Mouse (Mus musculus) hindbrain, embryonic 11.5 days (tissue): ENCODE data around the gene 2310033P09Rik. TPM values are rescaled to one million over a fixed set of nuclear protein-coding genes. Genes with fewer than 3 reads are reported as not detected.
A peak's percentile ranks its signal among the peaks of the same experiment; 100 is the strongest.

Experiments
- ATAC-seq: fragments of 200-750 bp; cut with Nextera tagmentation; 2 replicates; pipeline ENCODE4 v1.8.0; 2017; ENCODE audit warnings: mild to moderate bottlenecking, moderate TSS enrichment, moderate library complexity; ENCODE audit not compliant: low FRiP score
- DNase-seq: peaks from one replicate; pipeline ENCODE4 v3.0.0-alpha.2; 2015; ENCODE audit warnings: low spot score
- H3K27ac ChIP-seq: fragments of 300-500 bp; sonication (generic); 2 replicates; pipeline ENCODE4 v1.5.1; 2014; ENCODE audit warnings: mild to moderate bottlenecking, low read depth, low read length
- H3K27me3 ChIP-seq: fragments of 300-500 bp; sonication (generic); 2 replicates; pipeline ENCODE4 v1.6.1; 2014; ENCODE audit warnings: mild to moderate bottlenecking, low read length, moderate library complexity, mixed read lengths; ENCODE audit not compliant: control insufficient read depth, insufficient read depth
- H3K36me3 ChIP-seq: fragments of 300-500 bp; sonication (generic); 2 replicates; pipeline ENCODE4 v1.6.1; 2014; ENCODE audit warnings: mild to moderate bottlenecking, low read length, moderate library complexity, mixed read lengths; ENCODE audit not compliant: control insufficient read depth, insufficient read depth
- H3K4me1 ChIP-seq: fragments of 300-500 bp; sonication (generic); replicated peaks from 2 replicates; pipeline ENCODE4 v1.6.1; 2014; ENCODE audit warnings: low read length, mixed read lengths; ENCODE audit not compliant: control insufficient read depth, insufficient read depth
- H3K4me2 ChIP-seq: fragments of 300-500 bp; sonication (generic); replicated peaks from 2 replicates; pipeline ENCODE4 v1.6.1; 2014; ENCODE audit warnings: mild to moderate bottlenecking, low read depth, low read length
- H3K4me3 ChIP-seq: fragments of 300-500 bp; sonication (generic); 2 replicates; pipeline ENCODE4 v1.5.1; 2014; ENCODE audit warnings: low read depth, low read length
- H3K9ac ChIP-seq: fragments of 300-500 bp; sonication (generic); 2 replicates; pipeline ENCODE4 v1.6.1; 2014; ENCODE audit warnings: low read depth, low read length
- H3K9me3 ChIP-seq: fragments of 300-500 bp; sonication (generic); 2 replicates; pipeline ENCODE4 v1.6.1; 2016; ENCODE audit warnings: low read length; ENCODE audit not compliant: control insufficient read depth
- WGBS: fragments of 180-500 bp; shearing (Covaris S2); extraction: QIAGEN DNeasy Blood & Tissue Kit; methylation state at CpG from one replicate; pipeline ENCODE4 v1.1.7; 2014; 5-methylcytosine and 5-hydroxymethylcytosine counted together
- polyA plus RNA-seq: library from polyadenylated mRNA; unstranded; fragments of >200 nt; fragmentation: Nextera tagmentation; extraction: Ambion mirVana; gene quantifications from 2 replicates; pipeline ENCODE4 v1.2.1, GENCODE M21; 2014

The 2310033P09Rik gene
- polyA plus RNA-seq, 1 experiment from 2014 or later = 40.9 TPM

DNA sequence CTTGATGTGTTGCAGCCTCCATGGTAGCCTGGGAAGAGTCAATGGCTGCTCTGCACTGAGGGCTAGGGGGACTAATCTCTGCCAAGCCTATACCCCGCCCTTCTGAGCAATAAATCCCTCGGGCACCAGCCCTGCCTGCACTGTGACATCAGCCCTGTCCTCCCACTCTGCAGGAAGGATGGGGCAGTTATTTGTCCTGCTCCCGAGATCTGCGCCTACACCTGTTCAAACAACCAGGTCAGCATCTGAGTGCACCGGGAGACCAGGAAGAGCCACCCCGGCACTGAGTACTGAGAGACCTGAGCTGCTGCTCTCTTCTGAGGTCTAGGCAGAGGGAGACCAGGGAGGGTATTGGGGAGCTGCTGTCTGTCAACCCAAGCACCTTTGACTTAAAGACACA lies 20.4 kb upstream of the 2310033P09Rik start:
- no peak for ATAC-seq
- no peak overlapping the region for H3K4me2 ChIP-seq
- WGBS = 84% methylated on average over 6 of the region's 6 CpGs

DNA sequence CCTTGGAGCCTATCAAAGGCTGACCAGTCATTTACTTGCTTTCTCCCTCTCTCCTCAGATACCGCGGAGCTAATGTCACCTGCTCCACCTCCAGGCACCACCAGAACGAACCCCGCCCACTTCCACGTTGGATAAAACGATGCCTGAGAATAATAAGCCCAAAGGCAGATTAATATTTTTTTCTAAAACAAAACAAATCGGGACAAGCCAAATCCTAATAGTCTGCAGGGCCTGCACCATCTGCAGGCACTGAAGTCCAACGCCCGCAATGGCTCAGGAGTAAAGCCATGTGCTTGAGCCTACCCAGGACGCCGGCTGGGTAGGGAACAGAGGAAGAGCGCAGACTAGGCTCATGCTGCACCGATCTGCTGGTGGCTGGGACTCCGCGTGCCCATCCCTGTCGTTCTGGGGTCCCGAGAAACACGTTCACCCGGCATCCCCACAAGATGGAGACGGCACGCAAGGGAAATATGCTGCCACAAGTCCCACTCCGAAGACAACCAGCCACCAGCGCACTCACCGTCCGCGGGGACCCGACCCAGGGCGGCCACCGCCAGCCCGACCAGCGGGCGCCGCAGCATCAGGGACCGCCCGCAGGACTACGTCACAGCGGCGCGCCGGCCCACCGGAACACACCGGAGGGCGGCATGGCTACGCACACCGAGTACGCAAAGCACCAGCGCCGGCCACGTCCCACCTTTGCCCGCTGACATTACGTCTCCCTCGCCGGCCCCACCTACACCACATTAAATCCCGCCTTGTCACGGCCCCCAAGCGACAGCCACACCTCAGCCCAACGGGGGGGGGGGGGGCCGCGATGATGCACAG lies 16.7 kb upstream of the 2310033P09Rik start:
- WGBS = under 1% methylated on average over 58 of the region's 59 CpGs
- no peaks in the 10 kb centered on the region for H3K9me3 ChIP-seq
- ATAC-seq = peak; percentile 94

More for the DNA sequence above, 20.4 kb upstream of the 2310033P09Rik start:
- 0 out of 2 replicates have a peak, but pooled peaks cover 3% of the 10 kb centered on the region for H3K4me1 ChIP-seq
- H3K27me3 ChIP-seq = no peaks in the 10 kb centered on the region
- no peak for DNase-seq
- H3K9me3 ChIP-seq = no peaks in the 10 kb centered on the region
- no peaks in the 10 kb centered on the region for H3K36me3 ChIP-seq
- H3K4me3 ChIP-seq = no peak overlapping the region
- no peak overlapping the region for H3K9ac ChIP-seq
- no peak overlapping the region for H3K27ac ChIP-seq

DNA sequence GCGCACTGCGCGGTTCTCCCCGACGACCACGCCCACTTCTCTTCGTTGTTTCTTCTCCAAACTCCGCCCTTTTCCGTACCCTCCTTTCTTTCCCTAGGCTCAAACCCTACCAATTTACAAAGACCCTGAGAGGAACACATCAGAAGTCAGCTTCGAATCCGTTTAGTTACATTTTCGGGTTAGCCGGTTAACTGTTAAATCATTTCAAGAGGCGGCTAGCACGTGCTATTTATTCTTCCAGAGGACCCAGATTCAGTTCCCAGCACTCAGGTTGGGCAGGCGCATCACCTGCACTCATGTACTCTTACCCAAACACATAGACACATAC lies 16.1 kb upstream of the 2310033P09Rik start, which contains the start of gene Guk1:
Gene Guk1, minus strand, starts transcription at position 154 of the 328 bp plus-strand sequence.
- Histone ChIP-seq H3K4me1 (0 out of 2 replicates have a peak, but pooled peaks cover 3% of the 10 kb centered on the region), H3K27ac (peak within 1 kb of the TSS; percentile 78), H3K4me2 (peak within 1 kb of the TSS; percentile 59), H3K4me3 (peak within 1 kb of the TSS; percentile 65), H3K9ac (peak within 1 kb of the TSS; percentile 69), H3K27me3 (no peaks in the 10 kb centered on the region), H3K9me3 (no peaks in the 10 kb centered on the region), H3K36me3 (no peaks in the 10 kb centered on the region)
- peak; percentile 28 for ATAC-seq
- WGBS = 7% methylated on average over 16 of the region's 16 CpGs
- DNase-seq = peak; percentile 88

More for the DNA sequence above, 16.7 kb upstream of the 2310033P09Rik start:
- peak overlapping the region; percentile 59 for H3K4me2 ChIP-seq
- DNase-seq = peak; percentile 88
- H3K9ac ChIP-seq = peak overlapping the region; percentile 69
- no peaks in the 10 kb centered on the region for H3K36me3 ChIP-seq
- H3K4me1 ChIP-seq = 0 out of 2 replicates have a peak, but pooled peaks cover 3% of the 10 kb centered on the region
- peak overlapping the region; percentile 78 for H3K27ac ChIP-seq
- H3K4me3 ChIP-seq = peak overlapping the region; percentile 65
- no peaks in the 10 kb centered on the region for H3K27me3 ChIP-seq

DNA sequence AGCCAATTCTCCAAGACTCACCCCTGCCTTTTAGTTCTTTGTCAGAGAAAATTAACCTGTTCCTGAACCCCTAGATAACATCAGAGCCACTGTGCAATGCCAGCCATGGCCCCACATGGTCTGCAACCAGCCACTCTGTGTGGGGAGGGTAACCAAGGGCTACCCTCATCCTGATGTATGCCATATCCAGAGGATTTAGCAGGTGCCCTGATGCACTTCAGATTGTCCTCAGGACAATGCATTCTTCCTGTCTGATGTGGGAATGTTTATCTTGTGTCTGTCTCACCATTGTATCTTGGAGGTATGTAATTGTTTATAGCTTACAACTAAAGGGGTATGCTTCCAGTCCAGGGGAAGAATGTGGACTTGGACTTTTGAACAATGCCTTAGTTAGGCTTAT lies 11.9 kb upstream of the 2310033P09Rik start:
- Histone ChIP-seq H3K27ac (no peak overlapping the region), H3K4me1 (no peaks in the 10 kb centered on the region), H3K4me2 (no peak overlapping the region), H3K4me3 (no peak overlapping the region), H3K27me3 (no peaks in the 10 kb centered on the region), H3K9me3 (no peaks in the 10 kb centered on the region), H3K36me3 (no peaks in the 10 kb centered on the region), H3K9ac (no peak overlapping the region)
- ATAC-seq (no peak), DNase-seq (no peak)

DNA sequence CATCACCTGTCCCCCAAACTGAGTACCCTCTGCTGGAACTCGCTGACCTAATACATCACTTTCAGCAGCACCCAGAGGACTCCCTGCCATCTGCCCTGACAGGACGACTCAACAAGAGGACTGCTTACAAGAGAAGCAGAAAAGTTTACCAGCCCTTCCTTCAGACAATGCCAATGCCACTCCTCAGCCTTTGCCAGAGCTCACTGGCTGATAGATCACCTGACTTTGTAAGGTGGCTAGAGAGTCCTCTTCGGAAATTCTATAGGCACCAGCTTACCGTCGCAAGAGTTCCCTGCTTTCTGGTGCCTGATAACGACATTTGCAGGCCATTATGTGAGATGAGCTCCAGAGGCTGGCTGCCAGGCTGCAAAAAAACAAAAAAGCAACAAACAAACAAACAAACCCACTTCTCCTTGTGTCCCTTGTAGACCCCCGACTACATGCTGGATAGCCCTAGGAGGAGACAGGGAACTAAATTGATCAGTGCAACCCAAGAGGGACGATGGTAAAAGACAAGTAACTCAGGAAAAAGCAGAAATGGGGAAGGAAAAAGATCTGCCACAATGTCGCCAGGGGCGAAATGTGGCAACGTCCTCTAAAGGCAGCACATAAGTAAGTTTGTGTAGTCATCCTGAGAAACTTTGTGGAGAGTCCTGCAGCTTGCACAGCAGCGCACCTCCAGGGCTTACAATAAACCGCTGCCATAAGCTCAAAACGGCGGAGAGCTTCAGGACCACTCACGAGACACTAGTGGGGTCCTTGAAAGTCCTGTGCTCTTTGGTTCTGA lies 6.7 kb upstream of the 2310033P09Rik start:
- no peaks in the 10 kb centered on the region; the same call in 1 of the 2 replicates for H3K4me1 ChIP-seq
- H3K4me2 ChIP-seq = peak overlapping the region; percentile 84
- ATAC-seq = peak; percentile 8; the same call in 1 of the 2 replicates
- 35% methylated on average over 16 of the region's 16 CpGs for WGBS
- H3K9me3 ChIP-seq = no peaks in the 10 kb centered on the region
- H3K27me3 ChIP-seq = no peaks in the 10 kb centered on the region
- H3K36me3 ChIP-seq = 0 out of 2 replicates have a peak, but pooled peaks cover 2% of the 10 kb centered on the region
- H3K27ac ChIP-seq = no peak overlapping the region
- peak overlapping the region; percentile 83 for H3K4me3 ChIP-seq
- peak overlapping the region; percentile 75; the same call in 1 of the 2 replicates for H3K9ac ChIP-seq
- no peak for DNase-seq

DNA sequence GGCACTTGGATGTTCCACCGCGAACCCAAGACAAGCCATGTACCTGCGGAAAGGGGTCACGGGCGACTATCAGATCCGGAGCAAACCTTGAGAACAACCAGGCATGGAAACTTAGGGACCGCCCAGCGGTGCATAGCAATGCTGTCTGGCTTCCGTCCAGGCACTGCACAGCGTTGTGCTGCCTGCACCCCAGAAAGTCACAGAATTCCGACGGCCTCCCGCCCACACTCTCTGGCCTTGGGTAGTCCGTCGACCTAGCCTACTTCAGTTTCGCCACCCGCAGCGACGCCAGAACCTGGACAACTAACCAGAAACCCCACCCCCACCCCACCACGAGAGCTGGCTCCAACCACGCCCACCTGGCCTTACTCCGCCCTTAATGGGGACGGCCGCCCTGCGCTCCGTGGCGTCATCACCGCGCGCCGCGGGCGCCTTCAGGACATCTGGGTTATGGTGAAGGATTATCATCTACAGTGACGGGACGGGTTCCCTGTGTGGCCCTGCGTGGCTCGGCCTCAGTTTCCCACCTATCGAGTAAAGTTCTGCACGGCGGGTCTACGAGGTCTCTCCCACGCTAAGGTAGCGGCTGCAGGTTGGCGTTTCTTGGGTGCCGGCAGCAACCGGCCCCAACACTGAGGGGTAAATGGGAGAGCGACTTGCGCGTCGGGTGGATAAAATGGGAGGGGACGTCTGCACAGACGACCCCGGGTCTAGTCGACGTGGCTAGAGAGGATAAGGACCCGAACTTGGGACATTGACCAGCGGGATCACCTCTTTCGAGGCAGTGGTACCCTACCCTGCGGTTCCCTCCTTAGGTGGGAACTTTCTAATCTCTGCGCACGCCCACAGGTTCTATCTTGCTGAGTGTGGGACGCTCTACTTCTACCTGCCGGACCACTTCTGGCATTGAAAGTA lies 5.8 kb upstream of the 2310033P09Rik start, which contains the start of gene Mrpl55:
Gene Mrpl55, plus strand, starts transcription at position 406 of the 915 bp plus-strand sequence.
- H3K4me2 ChIP-seq = peak within 1 kb of the TSS; percentile 84
- no peaks in the 10 kb centered on the region for H3K9me3 ChIP-seq
- no peak within 1 kb of the TSS for H3K27ac ChIP-seq

DNA sequence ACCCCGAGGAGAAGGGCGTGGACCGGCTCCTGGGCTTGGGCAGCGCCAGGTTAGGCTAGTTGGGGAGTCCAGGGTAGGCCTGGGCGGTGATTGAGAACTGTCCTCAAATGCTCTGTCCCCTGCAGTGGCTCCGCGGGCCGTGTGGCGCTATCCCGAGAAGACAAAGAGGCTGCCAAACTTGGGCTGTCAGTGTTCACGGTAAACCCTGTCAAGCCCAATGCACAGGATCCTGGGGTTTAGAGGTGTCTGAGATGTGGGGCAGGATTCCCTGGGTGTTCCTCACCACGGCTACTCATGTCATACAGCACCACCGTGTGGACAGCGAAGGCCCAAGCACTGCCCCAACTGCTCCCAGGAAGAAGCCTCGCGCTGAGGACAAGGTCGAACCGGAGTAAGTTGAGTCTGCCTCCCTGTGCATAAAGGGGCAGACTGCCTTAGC lies 901 bp downstream of the 2310033P09Rik start:
- peak; percentile 80 for DNase-seq
- peak overlapping the region; percentile 82 for H3K4me2 ChIP-seq
- ATAC-seq = peak; percentile 52
- 0 out of 2 replicates have a peak, but pooled peaks cover 5% of the 10 kb centered on the region for H3K36me3 ChIP-seq
- 12% methylated on average over 18 of the region's 18 CpGs for WGBS
- no peaks in the 10 kb centered on the region for H3K9me3 ChIP-seq
- no peaks in the 10 kb centered on the region for H3K27me3 ChIP-seq
- no peaks in the 10 kb centered on the region for H3K4me1 ChIP-seq
- peak overlapping the region; percentile 86; the same call in 1 of the 2 replicates for H3K27ac ChIP-seq
- H3K4me3 ChIP-seq = peak overlapping the region; percentile 91
- H3K9ac ChIP-seq = peak overlapping the region; percentile 88

More for the DNA sequence above, 5.8 kb upstream of the 2310033P09Rik start, which contains the start of gene Mrpl55:
- under 1% methylated on average over 63 of the region's 63 CpGs for WGBS
- ATAC-seq (peak; percentile 91), DNase-seq (peak; percentile 98)
- H3K4me1 ChIP-seq = no peaks in the 10 kb centered on the region; the same call in 1 of the 2 replicates
- H3K27me3 ChIP-seq = no peaks in the 10 kb centered on the region
- 0 out of 2 replicates have a peak, but pooled peaks cover 2% of the 10 kb centered on the region for H3K36me3 ChIP-seq
- peak within 1 kb of the TSS; percentile 83 for H3K4me3 ChIP-seq
- H3K9ac ChIP-seq = peak within 1 kb of the TSS; percentile 75
